Mouse (Mus musculus) hindbrain, embryonic 15.5 days (tissue): ENCODE data around the gene Nup107. TPM values are rescaled to one million over a fixed set of nuclear protein-coding genes. Genes with fewer than 3 reads are reported as not detected.

ENCODE experiments used
- ATAC-seq: fragments of 200-750 bp; cut with Nextera tagmentation; 2 replicates; pipeline ENCODE4 v1.8.0; 2017; ENCODE audit warnings: low read depth, moderate number of reproducible peaks, moderate TSS enrichment; ENCODE audit not compliant: low FRiP score
- H3K27ac ChIP-seq: fragments of 300-500 bp; sonication (generic); replicated peaks from 2 replicates; pipeline ENCODE4 v1.5.1; 2015; ENCODE audit warnings: mild to moderate bottlenecking, inconsistent platforms
- H3K27me3 ChIP-seq: fragments of 300-500 bp; sonication (generic); 2 replicates; pipeline ENCODE4 v1.6.1; 2015; ENCODE audit warnings: control low read depth, inconsistent platforms
- H3K36me3 ChIP-seq: fragments of 300-500 bp; sonication (generic); 2 replicates; pipeline ENCODE4 v1.6.1; 2015; ENCODE audit warnings: control low read depth, inconsistent platforms
- H3K4me1 ChIP-seq: fragments of 300-500 bp; sonication (generic); replicated peaks from 2 replicates; pipeline ENCODE4 v1.6.1; 2015; ENCODE audit warnings: control low read depth, inconsistent platforms
- H3K4me2 ChIP-seq: fragments of 300-500 bp; sonication (generic); 2 replicates; pipeline ENCODE4 v1.6.1; 2015; ENCODE audit warnings: moderate library complexity, mild to moderate bottlenecking, inconsistent platforms
- H3K4me3 ChIP-seq: fragments of 300-500 bp; sonication (generic); 2 replicates; pipeline ENCODE4 v1.5.1; 2015; ENCODE audit warnings: mild to moderate bottlenecking, inconsistent platforms
- H3K9ac ChIP-seq: fragments of 300-500 bp; sonication (generic); 2 replicates; pipeline ENCODE4 v1.6.1; 2015; ENCODE audit warnings: inconsistent platforms
- H3K9me3 ChIP-seq: fragments of 300-500 bp; sonication (generic); 2 replicates; pipeline ENCODE4 v1.6.1; 2016; ENCODE audit warnings: control low read depth, inconsistent platforms
- WGBS: fragments of 180-500 bp; shearing (Covaris S2); methylation state at CpG from one replicate; pipeline ENCODE4 v1.1.7; 2015; 5-methylcytosine and 5-hydroxymethylcytosine counted together
- polyA plus RNA-seq: library from polyadenylated mRNA; unstranded; fragments of >200 nt; fragmentation: Nextera tagmentation; extraction: Ambion mirVana; gene quantifications from 2 replicates; pipeline ENCODE4 v1.2.1, GENCODE M21; 2015

Gene Nup107
- polyA plus RNA-seq, 1 experiment from 2014 or later = 31.4 TPM

- Histone ChIP-seq H3K36me3 (peaks cover 65% of the 10 kb centered on the region), H3K4me3 (no peak overlapping the region), H3K4me2 (no peak overlapping the region), H3K27ac (no peak overlapping the region), H3K4me1 (no peaks in the 10 kb centered on the region), H3K9me3 (no peaks in the 10 kb centered on the region), H3K9ac (no peak overlapping the region), H3K27me3 (no peaks in the 10 kb centered on the region)
- ATAC-seq = no peak
- 96% methylated on average over 5 of the region's 5 CpGs for WGBS
These were observed 25.7 kb downstream of the Nup107 start for GRCm38 (mm10) chr10:117766896-117767160.

- no peak overlapping the region for H3K27ac ChIP-seq
- H3K36me3 ChIP-seq = peaks cover 66% of the 10 kb centered on the region
- no peak overlapping the region for H3K4me2 ChIP-seq
- H3K4me3 ChIP-seq = no peak overlapping the region
- H3K4me1 ChIP-seq = no peaks in the 10 kb centered on the region
- no peak for ATAC-seq
- H3K9ac ChIP-seq = no peak overlapping the region
- no peaks in the 10 kb centered on the region for H3K9me3 ChIP-seq
- WGBS = 95% methylated on average over 16 of the region's 16 CpGs
- no peaks in the 10 kb centered on the region for H3K27me3 ChIP-seq
These were observed 26.2 kb downstream of the Nup107 start for GRCm38 (mm10) chr10:117766111-117766895.

GRCm38 (mm10) chr10:117765116-117765894 is 27.2 kb downstream of the Nup107 start:
- Histone ChIP-seq H3K27ac (no peak overlapping the region), H3K4me2 (no peak overlapping the region), H3K4me3 (no peak overlapping the region), H3K9ac (no peak overlapping the region), H3K4me1 (no peaks in the 10 kb centered on the region), H3K27me3 (no peaks in the 10 kb centered on the region), H3K36me3 (peaks cover 68% of the 10 kb centered on the region), H3K9me3 (no peaks in the 10 kb centered on the region)
- WGBS = 96% methylated on average over 11 of the region's 11 CpGs
- ATAC-seq = no peak

- Histone ChIP-seq H3K36me3 (peaks cover 66% of the 10 kb centered on the region), H3K9me3 (no peaks in the 10 kb centered on the region), H3K4me2 (no peak overlapping the region), H3K27me3 (no peaks in the 10 kb centered on the region), H3K4me1 (no peaks in the 10 kb centered on the region), H3K27ac (no peak overlapping the region), H3K9ac (no peak overlapping the region), H3K4me3 (no peak overlapping the region)
- WGBS = 87% methylated on average over 6 of the region's 6 CpGs
- ATAC-seq = no peak
These were observed 27.9 kb downstream of the Nup107 start for GRCm38 (mm10) chr10:117764598-117764997.

- no peak overlapping the region for H3K9ac ChIP-seq
- H3K27me3 ChIP-seq = no peaks in the 10 kb centered on the region
- no peak overlapping the region for H3K27ac ChIP-seq
- ATAC-seq = no peak
- H3K4me2 ChIP-seq = no peak overlapping the region
- H3K4me1 ChIP-seq = no peaks in the 10 kb centered on the region
- H3K9me3 ChIP-seq = no peaks in the 10 kb centered on the region
- peaks cover 73% of the 10 kb centered on the region for H3K36me3 ChIP-seq
- 96% methylated on average over 16 of the region's 16 CpGs for WGBS
- H3K4me3 ChIP-seq = no peak overlapping the region
These were observed 28.8 kb downstream of the Nup107 start for GRCm38 (mm10) chr10:117763588-117764190.

GRCm38 (mm10) chr10:117762966-117763365 is 29.5 kb downstream of the Nup107 start:
- WGBS = 97% methylated on average over 12 of the region's 12 CpGs
- no peak for ATAC-seq
- no peak overlapping the region for H3K9ac ChIP-seq
- H3K27ac ChIP-seq = no peak overlapping the region
- no peak overlapping the region for H3K4me2 ChIP-seq
- H3K36me3 ChIP-seq = peaks cover 76% of the 10 kb centered on the region
- H3K9me3 ChIP-seq = no peaks in the 10 kb centered on the region
- H3K4me3 ChIP-seq = no peak overlapping the region
- H3K27me3 ChIP-seq = no peaks in the 10 kb centered on the region
- H3K4me1 ChIP-seq = no peaks in the 10 kb centered on the region

GRCm38 (mm10) chr10:117762281-117762830 is 30.1 kb downstream of the Nup107 start:
- H3K9ac ChIP-seq = no peak overlapping the region
- no peak overlapping the region for H3K4me3 ChIP-seq
- no peaks in the 10 kb centered on the region for H3K4me1 ChIP-seq
- peaks cover 77% of the 10 kb centered on the region for H3K36me3 ChIP-seq
- H3K4me2 ChIP-seq = no peak overlapping the region
- H3K9me3 ChIP-seq = no peaks in the 10 kb centered on the region
- ATAC-seq = no peak
- H3K27me3 ChIP-seq = no peaks in the 10 kb centered on the region
- no peak overlapping the region for H3K27ac ChIP-seq
- 94% methylated on average over 2 of the region's 2 CpGs for WGBS

GRCm38 (mm10) chr10:117761551-117761950 is 31.0 kb downstream of the Nup107 start:
- no peak overlapping the region for H3K4me3 ChIP-seq
- ATAC-seq = no peak
- WGBS = 94% methylated on average over 6 of the region's 6 CpGs

GRCm38 (mm10) chr10:117760831-117761335 is 31.6 kb downstream of the Nup107 start:
- WGBS = 97% methylated on average over 9 of the region's 9 CpGs
- H3K36me3 ChIP-seq = peaks cover 81% of the 10 kb centered on the region

More at GRCm38 (mm10) chr10:117761551-117761950, 31.0 kb downstream of the Nup107 start:
- Histone ChIP-seq H3K27me3 (no peaks in the 10 kb centered on the region), H3K4me1 (no peaks in the 10 kb centered on the region), H3K27ac (no peak overlapping the region), H3K9ac (no peak overlapping the region), H3K36me3 (peaks cover 82% of the 10 kb centered on the region), H3K4me2 (no peak overlapping the region), H3K9me3 (no peaks in the 10 kb centered on the region)

GRCm38 (mm10) chr10:117759844-117760630 is 32.5 kb downstream of the Nup107 start:
- no peak overlapping the region for H3K27ac ChIP-seq
- WGBS = 94% methylated on average over 10 of the region's 10 CpGs
- H3K4me3 ChIP-seq = no peak overlapping the region
- H3K27me3 ChIP-seq = no peaks in the 10 kb centered on the region
- no peak overlapping the region for H3K9ac ChIP-seq
- peaks cover 79% of the 10 kb centered on the region for H3K36me3 ChIP-seq
- H3K4me2 ChIP-seq = no peak overlapping the region
- H3K4me1 ChIP-seq = no peaks in the 10 kb centered on the region
- no peaks in the 10 kb centered on the region for H3K9me3 ChIP-seq
- no peak for ATAC-seq

More at GRCm38 (mm10) chr10:117760831-117761335, 31.6 kb downstream of the Nup107 start:
- Histone ChIP-seq H3K4me1 (no peaks in the 10 kb centered on the region), H3K27ac (no peak overlapping the region), H3K27me3 (no peaks in the 10 kb centered on the region), H3K9ac (no peak overlapping the region), H3K4me3 (no peak overlapping the region), H3K9me3 (no peaks in the 10 kb centered on the region), H3K4me2 (no peak overlapping the region)
- ATAC-seq = no peak
